Mouse (Mus musculus): Measurements from ENCODE around the gene Cap2. TPM values are rescaled to one million over a fixed set of nuclear protein-coding genes. Genes with fewer than 3 reads are reported as not detected.
A peak's percentile ranks its signal among the peaks of the same experiment; 100 is the strongest.

Cap2 gene
- 9.4 and 13.5 TPM in 2 replicates for polyA plus RNA-seq (2016; fragmentation: Nextera tagmentation; extraction: Ambion mirVana)

DNA sequence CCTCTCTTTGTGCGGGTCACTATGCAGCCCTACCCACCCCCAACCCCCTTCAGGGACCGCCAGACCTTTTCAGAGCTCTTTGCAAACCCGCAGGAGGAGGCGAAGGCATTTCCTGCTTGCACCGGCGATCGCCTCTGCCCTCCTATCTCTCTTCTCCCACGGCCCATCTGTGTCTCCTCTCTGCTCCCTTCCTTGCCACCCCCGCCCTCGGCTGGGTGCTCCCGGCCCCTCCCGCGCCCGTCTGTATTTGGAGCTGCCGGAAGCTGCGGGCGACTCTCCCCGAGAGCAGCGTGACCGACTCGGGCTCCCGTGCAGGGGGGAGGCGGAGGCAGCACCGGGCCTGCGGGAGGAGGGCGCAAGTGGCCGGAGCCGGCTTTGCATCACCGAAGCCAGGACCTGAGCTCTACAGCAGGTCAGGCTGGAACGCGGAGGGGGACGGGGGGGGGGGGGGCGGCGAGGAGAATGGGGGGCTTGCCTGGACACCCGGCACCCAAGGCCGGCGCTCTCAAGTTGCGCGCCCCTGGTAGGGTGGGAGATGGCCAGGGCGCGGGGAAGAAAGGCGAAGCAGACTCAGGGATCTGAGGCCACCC is at the start of gene Cap2:
Gene Cap2, plus strand, starts transcription at position 49 of the 590 bp plus-strand sequence.
- peak; percentile 83 for ATAC-seq (ENCODE audit: low FRiP score, low read depth)
- H3K4me1 ChIP-seq = peaks cover 6% of the 10 kb centered on the region
- peak within 1 kb of the TSS; percentile 55 for H3K4me3 ChIP-seq
- 2% methylated on average over 34 of the region's 42 CpGs for WGBS
- H3K9ac ChIP-seq = peak within 1 kb of the TSS; percentile 56
- H3K27me3 ChIP-seq (replicated peaks) = 0 out of 2 replicates have a peak, but pooled peaks cover 4% of the 10 kb centered on the region
- H3K9me3 ChIP-seq = no peaks in the 10 kb centered on the region
- no peak within 1 kb of the TSS for H3K27ac ChIP-seq
- no peaks in the 10 kb centered on the region for H3K36me3 ChIP-seq
- H3K4me2 ChIP-seq (replicated peaks) = peak within 1 kb of the TSS; percentile 95

GRCm38 (mm10) chr13:46459546-46459945 is 42.1 kb upstream of the Cap2 start:
- H3K27me3 ChIP-seq (replicated peaks) = no peaks in the 10 kb centered on the region
- no peak overlapping the region for H3K4me2 ChIP-seq (replicated peaks)
- 72% methylated on average over 10 of the region's 10 CpGs for WGBS
- no peaks in the 10 kb centered on the region for H3K4me1 ChIP-seq
- no peaks in the 10 kb centered on the region for H3K9me3 ChIP-seq
- H3K27ac ChIP-seq = no peak overlapping the region
- no peak for ATAC-seq (ENCODE audit: low FRiP score, low read depth)
- no peak overlapping the region for H3K9ac ChIP-seq
- no peaks in the 10 kb centered on the region for H3K36me3 ChIP-seq
- no peak overlapping the region for H3K4me3 ChIP-seq

- H3K4me2 ChIP-seq (replicated peaks) = no peak overlapping the region
- H3K9me3 ChIP-seq = no peaks in the 10 kb centered on the region
- no peak overlapping the region for H3K27ac ChIP-seq
- H3K9ac ChIP-seq = no peak overlapping the region
- no peaks in the 10 kb centered on the region for H3K36me3 ChIP-seq
- no peak for ATAC-seq (ENCODE audit: low FRiP score, low read depth)
- 93% methylated on average over 4 of the region's 4 CpGs for WGBS
- no peaks in the 10 kb centered on the region for H3K27me3 ChIP-seq (replicated peaks)
- no peaks in the 10 kb centered on the region for H3K4me1 ChIP-seq
- H3K4me3 ChIP-seq = no peak overlapping the region
Measured at GRCm38 (mm10) chr13:46462280-46462679, 39.4 kb upstream of the Cap2 start.

GRCm38 (mm10) chr13:46463764-46464163 is 37.9 kb upstream of the Cap2 start:
- WGBS = 81% methylated on average over 3 of the region's 3 CpGs
- Histone ChIP-seq H3K4me2 (replicated peaks) (no peak overlapping the region), H3K27ac (no peak overlapping the region), H3K9ac (no peak overlapping the region), H3K4me3 (no peak overlapping the region), H3K4me1 (no peaks in the 10 kb centered on the region), H3K36me3 (no peaks in the 10 kb centered on the region), H3K9me3 (no peaks in the 10 kb centered on the region), H3K27me3 (replicated peaks) (no peaks in the 10 kb centered on the region)
- ATAC-seq (ENCODE audit: low FRiP score, low read depth) = no peak

DNA sequence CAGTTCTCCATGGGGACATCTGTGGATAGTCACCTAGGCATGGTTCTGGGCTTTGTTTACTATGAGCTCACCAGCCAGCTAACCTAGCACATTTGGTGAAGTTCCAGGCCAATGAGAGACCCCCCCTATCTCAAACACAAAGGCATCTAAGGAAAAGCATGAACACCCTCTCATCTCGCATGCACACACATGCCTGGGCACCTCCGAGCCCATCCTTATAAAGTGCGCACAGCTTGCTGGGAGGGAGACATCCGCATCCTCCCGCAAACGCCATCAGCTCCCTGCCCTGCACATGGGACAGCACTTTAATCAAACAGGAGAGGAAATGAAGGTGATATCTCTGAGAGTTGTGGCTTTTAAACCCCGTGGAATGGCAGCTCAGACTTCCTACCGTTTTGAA is 33.4 kb upstream of the Cap2 start:
- ATAC-seq (ENCODE audit: low FRiP score, low read depth) = no peak
- H3K27me3 ChIP-seq (replicated peaks) = no peaks in the 10 kb centered on the region
- H3K9ac ChIP-seq = no peak overlapping the region
- H3K27ac ChIP-seq = no peak overlapping the region
- 69% methylated on average over 8 of the region's 8 CpGs for WGBS
- H3K4me2 ChIP-seq (replicated peaks) = no peak overlapping the region
- no peaks in the 10 kb centered on the region for H3K9me3 ChIP-seq
- H3K4me3 ChIP-seq = no peak overlapping the region
- H3K4me1 ChIP-seq = no peaks in the 10 kb centered on the region
- H3K36me3 ChIP-seq = no peaks in the 10 kb centered on the region

GRCm38 (mm10) chr13:46469536-46469935 is 32.1 kb upstream of the Cap2 start:
- no peak overlapping the region for H3K4me2 ChIP-seq (replicated peaks)
- 89% methylated on average over 2 of the region's 2 CpGs for WGBS
- no peaks in the 10 kb centered on the region for H3K27me3 ChIP-seq (replicated peaks)
- H3K36me3 ChIP-seq = no peaks in the 10 kb centered on the region
- no peak overlapping the region for H3K9ac ChIP-seq
- ATAC-seq (ENCODE audit: low FRiP score, low read depth) = no peak
- H3K4me1 ChIP-seq = no peaks in the 10 kb centered on the region
- H3K27ac ChIP-seq = no peak overlapping the region
- no peak overlapping the region for H3K4me3 ChIP-seq
- H3K9me3 ChIP-seq = no peaks in the 10 kb centered on the region

DNA sequence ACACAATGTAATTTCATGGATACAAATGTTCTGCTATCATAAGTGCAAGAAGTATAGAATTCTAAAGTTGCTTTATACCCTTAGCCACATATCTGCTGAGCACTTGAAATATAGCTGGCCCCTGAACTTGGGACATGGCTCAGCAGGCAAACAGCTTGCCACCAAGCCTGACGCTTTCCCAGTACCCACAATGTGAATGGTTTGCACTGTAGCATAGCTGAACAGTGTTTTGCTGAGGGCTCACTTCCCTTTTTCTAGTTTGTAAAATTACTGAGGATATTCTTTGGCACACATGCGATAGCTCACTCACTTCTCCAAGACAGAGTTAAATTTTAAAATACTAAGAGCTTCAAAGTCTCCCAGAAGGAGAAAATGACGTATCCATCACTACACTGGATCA is 20.4 kb upstream of the Cap2 start:
- 71% methylated on average over 3 of the region's 3 CpGs for WGBS
- Histone ChIP-seq H3K27me3 (replicated peaks) (no peaks in the 10 kb centered on the region), H3K4me3 (no peak overlapping the region), H3K27ac (no peak overlapping the region), H3K36me3 (no peaks in the 10 kb centered on the region), H3K9ac (no peak overlapping the region), H3K4me2 (replicated peaks) (no peak overlapping the region), H3K4me1 (no peaks in the 10 kb centered on the region), H3K9me3 (no peaks in the 10 kb centered on the region)
- ATAC-seq (ENCODE audit: low FRiP score, low read depth) = no peak

GRCm38 (mm10) chr13:46485605-46486004 is 16.0 kb upstream of the Cap2 start:
- H3K9ac ChIP-seq = no peak overlapping the region
- no peaks in the 10 kb centered on the region for H3K9me3 ChIP-seq
- H3K4me3 ChIP-seq = no peak overlapping the region
- no peaks in the 10 kb centered on the region for H3K4me1 ChIP-seq
- H3K27ac ChIP-seq = no peak overlapping the region
- 74% methylated on average over 3 of the region's 3 CpGs for WGBS
- no peaks in the 10 kb centered on the region for H3K27me3 ChIP-seq (replicated peaks)
- H3K36me3 ChIP-seq = no peaks in the 10 kb centered on the region
- ATAC-seq (ENCODE audit: low FRiP score, low read depth) = no peak
- no peak overlapping the region for H3K4me2 ChIP-seq (replicated peaks)

DNA sequence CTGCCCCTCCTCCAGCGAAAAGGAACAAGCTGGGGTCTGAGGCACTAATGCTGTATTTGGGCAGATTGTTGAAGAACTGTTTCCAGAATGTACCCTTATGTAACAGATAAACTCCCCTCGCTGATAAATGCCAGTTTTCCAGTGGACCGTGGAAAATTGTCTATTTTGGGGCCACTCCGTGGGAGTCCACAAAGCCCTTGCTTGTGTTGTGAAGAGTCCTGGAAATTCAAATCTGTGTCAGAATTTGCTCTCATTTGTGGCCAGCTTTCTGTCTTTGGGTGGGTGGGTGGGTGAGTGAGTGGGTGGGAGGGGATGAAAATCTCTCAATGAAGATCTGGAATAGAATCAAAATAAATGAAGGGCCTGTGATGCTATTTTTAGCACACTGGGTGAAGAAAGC is 13.5 kb upstream of the Cap2 start:
- 76% methylated on average over 4 of the region's 4 CpGs for WGBS
- Histone ChIP-seq H3K9ac (no peak overlapping the region), H3K36me3 (no peaks in the 10 kb centered on the region), H3K4me2 (replicated peaks) (no peak overlapping the region), H3K27me3 (replicated peaks) (no peaks in the 10 kb centered on the region), H3K4me1 (no peaks in the 10 kb centered on the region), H3K9me3 (peaks cover 1% of the 10 kb centered on the region; the same call in 1 of the 2 replicates), H3K27ac (no peak overlapping the region), H3K4me3 (no peak overlapping the region)
- no peak for ATAC-seq (ENCODE audit: low FRiP score, low read depth)

GRCm38 (mm10) chr13:46490644-46491043 is 11.0 kb upstream of the Cap2 start:
- no peak overlapping the region for H3K27ac ChIP-seq
- no peak overlapping the region for H3K4me2 ChIP-seq (replicated peaks)
- no peaks in the 10 kb centered on the region for H3K27me3 ChIP-seq (replicated peaks)
- H3K36me3 ChIP-seq = no peaks in the 10 kb centered on the region
- H3K4me3 ChIP-seq = no peak overlapping the region
- no peaks in the 10 kb centered on the region for H3K4me1 ChIP-seq
- WGBS = 55% methylated on average over 4 of the region's 4 CpGs
- H3K9me3 ChIP-seq = peaks cover 3% of the 10 kb centered on the region; the same call in 1 of the 2 replicates
- ATAC-seq (ENCODE audit: low FRiP score, low read depth) = no peak
- H3K9ac ChIP-seq = no peak overlapping the region

- Histone ChIP-seq H3K4me1 (peaks cover 6% of the 10 kb centered on the region), H3K9ac (peak overlapping the region; percentile 56), H3K4me2 (replicated peaks) (peak overlapping the region; percentile 95), H3K4me3 (peak overlapping the region; percentile 55), H3K9me3 (no peaks in the 10 kb centered on the region), H3K27me3 (replicated peaks) (0 out of 2 replicates have a peak, but pooled peaks cover 4% of the 10 kb centered on the region), H3K27ac (no peak overlapping the region), H3K36me3 (no peaks in the 10 kb centered on the region)
- 11% methylated on average over 20 of the region's 20 CpGs for WGBS
- ATAC-seq (ENCODE audit: low FRiP score, low read depth) = peak; percentile 66; the same call in 1 of the 2 replicates
Measured at GRCm38 (mm10) chr13:46502390-46502891, 793 bp downstream of the Cap2 start.

DNA sequence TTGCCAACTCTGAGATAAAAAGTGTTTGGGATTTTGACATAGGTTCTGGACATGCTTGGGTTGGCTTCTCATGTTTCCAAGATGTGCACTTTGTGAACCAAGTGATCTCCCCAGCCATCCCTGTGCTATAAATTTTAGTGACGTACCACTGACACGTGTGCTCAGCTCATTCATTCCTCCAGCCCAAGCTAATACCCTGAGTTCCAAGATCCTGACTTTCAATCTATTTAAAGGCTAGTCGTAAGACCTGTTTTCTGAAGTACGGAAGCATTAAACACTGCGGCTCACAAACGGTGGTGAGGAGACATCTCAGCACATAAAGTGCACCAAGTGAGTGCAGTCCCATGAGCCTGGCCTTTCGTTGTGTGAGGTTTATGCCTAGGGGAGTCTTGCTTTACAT is 6.3 kb downstream of the Cap2 start:
- no peak overlapping the region for H3K27ac ChIP-seq
- no peaks in the 10 kb centered on the region for H3K4me1 ChIP-seq
- no peak for ATAC-seq (ENCODE audit: low FRiP score, low read depth)
- H3K27me3 ChIP-seq (replicated peaks) = 0 out of 2 replicates have a peak, but pooled peaks cover 4% of the 10 kb centered on the region
- 80% methylated on average over 7 of the region's 7 CpGs for WGBS
- no peaks in the 10 kb centered on the region for H3K9me3 ChIP-seq
- H3K9ac ChIP-seq = no peak overlapping the region
- H3K4me3 ChIP-seq = no peak overlapping the region
- H3K4me2 ChIP-seq (replicated peaks) = no peak overlapping the region
- H3K36me3 ChIP-seq = no peaks in the 10 kb centered on the region

- no peaks in the 10 kb centered on the region for H3K27me3 ChIP-seq (replicated peaks)
- 87% methylated on average over 4 of the region's 4 CpGs for WGBS
- no peak overlapping the region for H3K4me2 ChIP-seq (replicated peaks)
Measured at GRCm38 (mm10) chr13:46508823-46509222, 7.2 kb downstream of the Cap2 start.

More at GRCm38 (mm10) chr13:46508823-46509222, 7.2 kb downstream of the Cap2 start:
- Histone ChIP-seq H3K9me3 (no peaks in the 10 kb centered on the region), H3K4me3 (no peak overlapping the region), H3K4me1 (no peaks in the 10 kb centered on the region), H3K27ac (no peak overlapping the region), H3K36me3 (no peaks in the 10 kb centered on the region), H3K9ac (no peak overlapping the region)
- no peak for ATAC-seq (ENCODE audit: low FRiP score, low read depth)
